Mouse (Mus musculus) heart, adult 2 months (tissue): ENCODE measurements around the gene Vezt. TPM values are rescaled to one million over a fixed set of nuclear protein-coding genes. Genes with fewer than 3 reads are reported as not detected.

ENCODE experiments used
- DNase-seq, 2 experiments: peaks; one replicate each; pipeline ENCODE4 v3.0.0; 2021
- H3K27ac ChIP-seq: fragments of 200-600 bp; 2 replicates; pipeline ENCODE4 v1.8.1; 2022
- H3K27me3 ChIP-seq: fragments of 200-500 bp; 2 replicates; pipeline ENCODE4 v1.6.1; 2012; ENCODE audit warnings: mild to moderate bottlenecking, low read length, inconsistent platforms, mixed read lengths; ENCODE audit not compliant: control insufficient read depth, insufficient read depth
- H3K36me3 ChIP-seq: fragments of 200-500 bp; 2 replicates; pipeline ENCODE4 v1.6.1; 2012; ENCODE audit warnings: low read length, inconsistent platforms; ENCODE audit not compliant: control insufficient read depth, insufficient read depth
- H3K4me1 ChIP-seq: fragments of 200-500 bp; 2 replicates; pipeline ENCODE4 v1.6.1; 2011; ENCODE audit warnings: low read length; ENCODE audit not compliant: control insufficient read depth, insufficient read depth
- H3K4me3 ChIP-seq: fragments of 200-600 bp; 2 replicates; pipeline ENCODE4 v1.8.1; 2022
- H3K79me2 ChIP-seq: fragments of 200-500 bp; replicated peaks from 2 replicates; pipeline ENCODE4 v1.6.1; 2012; ENCODE audit warnings: mild to moderate bottlenecking, inconsistent platforms, low read length, moderate library complexity, mixed read lengths; ENCODE audit not compliant: control insufficient read depth, insufficient read depth
- H3K9ac ChIP-seq: fragments of 200-500 bp; 2 replicates; pipeline ENCODE4 v1.6.1; 2012; ENCODE audit warnings: low read depth, mild to moderate bottlenecking, control low read depth, inconsistent platforms, low read length, mixed read lengths
- CTCF ChIP-seq: fragments of 200-600 bp; IDR thresholded peaks from 2 replicates; pipeline ENCODE4 v1.8.1; 2022; ENCODE audit warnings: antibody characterized with exemption, mild to moderate bottlenecking, moderate library complexity
- EP300 ChIP-seq: fragments of 200-500 bp; IDR thresholded peaks from 2 replicates; pipeline ENCODE4 v1.6.1; 2011; ENCODE audit warnings: low read depth, low read length, control low read depth; ENCODE audit not compliant: insufficient read depth
- POLR2A ChIP-seq: fragments of 200-500 bp; IDR thresholded peaks from 2 replicates; pipeline ENCODE4 v1.6.1; 2011; ENCODE audit warnings: mild to moderate bottlenecking, low read depth, low read length, control low read depth; ENCODE audit not compliant: insufficient read depth
- WGBS: fragments of 180-500 bp; shearing (Covaris S2); methylation state at CpG from one replicate; pipeline ENCODE4 v1.1.7; 2018; 5-methylcytosine and 5-hydroxymethylcytosine counted together
- intact Hi-C: fragments of 180-260 bp; cut with DNase I; formaldehyde crosslinking; loops from one replicate; pipeline ENCODE4 v1.15.1; 2025
- polyA plus RNA-seq: library from polyadenylated mRNA; depleted of rRNA; stranded (reverse); fragments of >200 nt; gene quantifications from 2 replicates; pipeline ENCODE4 v1.2.3, GENCODE M21; 2012
- total RNA-seq, 2 experiments: library from RNA; stranded (reverse); gene quantifications; 2 replicates each; pipeline ENCODE4 v1.2.3; 2021

Gene Vezt
- total and polyA plus RNA-seq, 3 experiments, result 17.4 to 45.4 (median 38.8) TPM

GRCm38 (mm10) chr10:93969306-93969705 is 66.3 kb downstream of the Vezt start:
- DNase-seq, result no peak
- Histone ChIP-seq H3K36me3 (no peaks in the 10 kb centered on the region), H3K4me1 (no peaks in the 10 kb centered on the region), H3K4me3 (no peak overlapping the region), H3K9ac (no peak overlapping the region), H3K27me3 (no peaks in the 10 kb centered on the region), H3K27ac (no peak overlapping the region), H3K79me2 (no peaks in the 10 kb centered on the region)
- intact Hi-C loops, result loop anchor here (5.0 kb wide), 1 partner anchor 152 kb away; no protein-coding TSS in a partner anchor
- no peak for TF ChIP-seq EP300
- no peak for TF ChIP-seq POLR2A
- TF ChIP-seq CTCF, result no peak
- WGBS, result 50% methylated on average over 10 of the region's 10 CpGs

DNA sequence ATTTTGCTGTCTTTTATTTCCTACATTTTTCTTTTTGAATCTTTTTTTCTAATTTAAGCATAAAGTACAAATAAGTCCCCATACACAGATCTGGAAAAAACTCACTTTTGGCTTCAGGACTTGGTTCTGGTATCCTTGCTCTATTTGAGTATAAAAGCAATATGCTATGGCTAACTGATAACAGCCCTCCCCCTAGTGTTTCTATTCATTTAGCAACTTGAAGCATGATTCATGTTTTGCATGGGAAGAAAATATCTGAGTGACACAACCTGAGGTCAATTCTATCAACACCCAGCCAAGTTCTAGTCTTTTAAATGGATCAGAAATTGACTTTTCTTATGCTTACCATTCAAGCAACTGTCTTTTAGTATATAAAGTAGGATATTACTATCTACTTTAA is 68.1 kb downstream of the Vezt start:
- no peak for DNase-seq
- H3K4me3 ChIP-seq, result no peak overlapping the region
- no peak overlapping the region for H3K9ac ChIP-seq
- no peaks in the 10 kb centered on the region for H3K36me3 ChIP-seq
- no peaks in the 10 kb centered on the region for H3K79me2 ChIP-seq
- H3K27ac ChIP-seq, result no peak overlapping the region
- no peaks in the 10 kb centered on the region for H3K4me1 ChIP-seq
- intact Hi-C loops, result loop anchor here (5.0 kb wide), 1 partner anchor 150 kb away; no protein-coding TSS in a partner anchor
- no peaks in the 10 kb centered on the region for H3K27me3 ChIP-seq
- TF ChIP-seq POLR2A (no peak), CTCF (peak; percentile 25), EP300 (no peak)

- intact Hi-C loops, result no loop called here
- H3K4me1 ChIP-seq, result no peaks in the 10 kb centered on the region; the same call in 1 of the 2 replicates
- no peak overlapping the region for H3K9ac ChIP-seq
- H3K36me3 ChIP-seq, result no peaks in the 10 kb centered on the region
- TF ChIP-seq CTCF, result no peak
- TF ChIP-seq EP300, result no peak
- TF ChIP-seq POLR2A, result no peak
- no peak overlapping the region for H3K4me3 ChIP-seq
- DNase-seq, result no peak
- no peaks in the 10 kb centered on the region for H3K27me3 ChIP-seq
- no peak overlapping the region for H3K27ac ChIP-seq
- H3K79me2 ChIP-seq, result no peaks in the 10 kb centered on the region
- 47% methylated on average over 3 of the region's 3 CpGs for WGBS
These were observed 81.6 kb downstream of the Vezt start for GRCm38 (mm10) chr10:93954023-93954422.

- 81% methylated on average over 7 of the region's 7 CpGs for WGBS
- no peak overlapping the region for H3K4me3 ChIP-seq
- H3K36me3 ChIP-seq, result no peaks in the 10 kb centered on the region
- no peaks in the 10 kb centered on the region for H3K79me2 ChIP-seq
- no peak overlapping the region for H3K27ac ChIP-seq
- no peak for DNase-seq
- H3K9ac ChIP-seq, result no peak overlapping the region
- H3K4me1 ChIP-seq, result no peaks in the 10 kb centered on the region; the same call in 1 of the 2 replicates
- no peak for TF ChIP-seq EP300
- TF ChIP-seq POLR2A, result no peak
- no peak for TF ChIP-seq CTCF
- intact Hi-C loops, result no loop called here
- no peaks in the 10 kb centered on the region for H3K27me3 ChIP-seq
These were observed 82.1 kb downstream of the Vezt start for GRCm38 (mm10) chr10:93953504-93953903.

DNA sequence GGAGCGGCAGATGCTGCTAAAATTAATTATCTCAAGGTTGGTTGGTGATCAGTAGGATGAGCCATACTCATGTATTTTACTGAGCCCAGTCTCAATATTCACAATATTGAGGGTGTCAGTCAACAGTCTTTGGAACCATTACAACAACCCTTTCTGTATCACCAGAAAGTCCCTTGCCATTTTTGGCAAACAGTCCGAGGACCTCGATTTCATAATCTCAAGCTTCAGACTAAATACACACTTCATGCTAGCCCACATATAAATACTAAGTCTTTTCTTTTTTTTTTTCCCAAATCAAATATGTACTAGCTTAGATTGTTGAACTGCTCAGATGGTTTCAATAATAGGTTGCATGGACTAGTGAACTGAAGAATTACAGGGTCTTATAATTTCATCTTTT is 84.6 kb downstream of the Vezt start:
- WGBS, result 83% methylated on average over 3 of the region's 3 CpGs
- Histone ChIP-seq H3K27ac (no peak overlapping the region), H3K9ac (no peak overlapping the region), H3K4me3 (no peak overlapping the region), H3K79me2 (no peaks in the 10 kb centered on the region), H3K27me3 (no peaks in the 10 kb centered on the region), H3K4me1 (no peaks in the 10 kb centered on the region; the same call in 1 of the 2 replicates), H3K36me3 (no peaks in the 10 kb centered on the region)
- TF ChIP-seq CTCF (no peak), POLR2A (no peak), EP300 (no peak)
- DNase-seq, result no peak
- intact Hi-C loops, result no loop called here

GRCm38 (mm10) chr10:93949921-93950320 is 85.7 kb downstream of the Vezt start:
- WGBS, result 67% methylated on average over 2 of the region's 2 CpGs
- Histone ChIP-seq H3K27ac (no peak overlapping the region), H3K9ac (no peak overlapping the region), H3K36me3 (no peaks in the 10 kb centered on the region), H3K4me1 (no peaks in the 10 kb centered on the region; the same call in 1 of the 2 replicates), H3K79me2 (no peaks in the 10 kb centered on the region), H3K27me3 (no peaks in the 10 kb centered on the region), H3K4me3 (no peak overlapping the region)
- TF ChIP-seq POLR2A (no peak), CTCF (no peak)
- intact Hi-C loops, result no loop called here
- DNase-seq, result no peak
